Mouse (Mus musculus): Measurements from ENCODE around the gene Nosip. TPM values are rescaled to one million over a fixed set of nuclear protein-coding genes. Genes with fewer than 3 reads are reported as not detected.
"Not testable (repeated sequence)": the region's sequence is repeated elsewhere in the genome, so short reads cannot be mapped to it uniquely, and the experiment has no call there.

Gene Nosip
- polyA plus RNA-seq, 1 experiment, result 68.2 TPM

- TF ChIP-seq POLR2A (IDR thresholded peaks at IDR 0.05; ENCODE audit: borderline replicate concordance, low read depth, low read length) (no peak), CTCF (IDR thresholded peaks at IDR 0.05; ENCODE audit: low read depth, low read length) (no peak)
- no peak overlapping the region for H3K4me3 ChIP-seq (ENCODE audit: insufficient read depth, low read length)
- peaks cover 42% of the 10 kb centered on the region for H3K4me1 ChIP-seq (ENCODE audit: control insufficient read depth, insufficient read depth, low read length)
- peak overlapping the region; percentile 72 for H3K27ac ChIP-seq (ENCODE audit: insufficient read depth, low read depth, low read length)
Measured at GRCm38 (mm10) chr7:45095367-45095766, 33.1 kb downstream of the Nosip start.

- H3K4me3 ChIP-seq (ENCODE audit: insufficient read depth, low read length), result not testable (repeated sequence)
- Histone ChIP-seq H3K27ac (ENCODE audit: insufficient read depth, low read depth, low read length) (peak overlapping the region; percentile 72; the same call in 1 of the 2 replicates), H3K4me1 (ENCODE audit: control insufficient read depth, insufficient read depth, low read length) (peaks cover 42% of the 10 kb centered on the region)
Measured at GRCm38 (mm10) chr7:45095965-45096364, 33.7 kb downstream of the Nosip start.

- H3K27ac ChIP-seq (ENCODE audit: insufficient read depth, low read depth, low read length), result peak overlapping the region; percentile 92
- no peak overlapping the region for H3K4me3 ChIP-seq (ENCODE audit: insufficient read depth, low read length)
- no peak for TF ChIP-seq CTCF (IDR thresholded peaks at IDR 0.05; ENCODE audit: low read depth, low read length)
- TF ChIP-seq POLR2A (IDR thresholded peaks at IDR 0.05; ENCODE audit: borderline replicate concordance, low read depth, low read length), result no peak
- peaks cover 43% of the 10 kb centered on the region for H3K4me1 ChIP-seq (ENCODE audit: control insufficient read depth, insufficient read depth, low read length)
Measured at GRCm38 (mm10) chr7:45097479-45097878, 35.2 kb downstream of the Nosip start.

GRCm38 (mm10) chr7:45098541-45099240 lies 36.5 kb downstream of the Nosip start:
- TF ChIP-seq POLR2A (IDR thresholded peaks at IDR 0.05; ENCODE audit: borderline replicate concordance, low read depth, low read length) (no peak), CTCF (IDR thresholded peaks at IDR 0.05; ENCODE audit: low read depth, low read length) (peak; percentile 52)
- peaks cover 48% of the 10 kb centered on the region for H3K4me1 ChIP-seq (ENCODE audit: control insufficient read depth, insufficient read depth, low read length)
- H3K27ac ChIP-seq (ENCODE audit: insufficient read depth, low read depth, low read length), result no peak overlapping the region; the same call in 1 of the 2 replicates
- H3K4me3 ChIP-seq (ENCODE audit: insufficient read depth, low read length), result no peak overlapping the region

GRCm38 (mm10) chr7:45100046-45100445 lies 37.8 kb downstream of the Nosip start:
- H3K4me3 ChIP-seq (ENCODE audit: insufficient read depth, low read length), result no peak overlapping the region
- TF ChIP-seq CTCF (IDR thresholded peaks at IDR 0.05; ENCODE audit: low read depth, low read length), result no peak
- TF ChIP-seq POLR2A (IDR thresholded peaks at IDR 0.05; ENCODE audit: borderline replicate concordance, low read depth, low read length), result no peak
- H3K4me1 ChIP-seq (ENCODE audit: control insufficient read depth, insufficient read depth, low read length), result peaks cover 44% of the 10 kb centered on the region
- H3K27ac ChIP-seq (ENCODE audit: insufficient read depth, low read depth, low read length), result no peak overlapping the region

GRCm38 (mm10) chr7:45102441-45102840 lies 40.2 kb downstream of the Nosip start:
- TF ChIP-seq CTCF (IDR thresholded peaks at IDR 0.05; ENCODE audit: low read depth, low read length) (no peak), POLR2A (IDR thresholded peaks at IDR 0.05; ENCODE audit: borderline replicate concordance, low read depth, low read length) (no peak)
- Histone ChIP-seq H3K4me1 (ENCODE audit: control insufficient read depth, insufficient read depth, low read length) (peaks cover 23% of the 10 kb centered on the region), H3K4me3 (ENCODE audit: insufficient read depth, low read length) (no peak overlapping the region), H3K27ac (ENCODE audit: insufficient read depth, low read depth, low read length) (no peak overlapping the region)

- Histone ChIP-seq H3K4me1 (ENCODE audit: control insufficient read depth, insufficient read depth, low read length) (peaks cover 18% of the 10 kb centered on the region), H3K4me3 (ENCODE audit: insufficient read depth, low read length) (peak overlapping the region; percentile 53), H3K27ac (ENCODE audit: insufficient read depth, low read depth, low read length) (peak overlapping the region; percentile 63)
- TF ChIP-seq POLR2A (IDR thresholded peaks at IDR 0.05; ENCODE audit: borderline replicate concordance, low read depth, low read length) (no peak), CTCF (IDR thresholded peaks at IDR 0.05; ENCODE audit: low read depth, low read length) (no peak)
Measured at GRCm38 (mm10) chr7:45102940-45103585, 40.8 kb downstream of the Nosip start.

GRCm38 (mm10) chr7:45103652-45104180 lies 41.5 kb downstream of the Nosip start, which contains the start of gene Fcgrt:
TSS of gene Fcgrt (minus strand) at chr7:45103851.
- TF ChIP-seq CTCF (IDR thresholded peaks at IDR 0.05; ENCODE audit: low read depth, low read length), result no peak
- no peak for TF ChIP-seq POLR2A (IDR thresholded peaks at IDR 0.05; ENCODE audit: borderline replicate concordance, low read depth, low read length)
- Histone ChIP-seq H3K27ac (ENCODE audit: insufficient read depth, low read depth, low read length) (peak within 1 kb of the TSS; percentile 63), H3K4me3 (ENCODE audit: insufficient read depth, low read length) (peak within 1 kb of the TSS; percentile 53)

GRCm38 (mm10) chr7:45104941-45105340 lies 42.7 kb downstream of the Nosip start:
- Histone ChIP-seq H3K27ac (ENCODE audit: insufficient read depth, low read depth, low read length) (no peak overlapping the region), H3K4me3 (ENCODE audit: insufficient read depth, low read length) (no peak overlapping the region), H3K4me1 (ENCODE audit: control insufficient read depth, insufficient read depth, low read length) (peaks cover 12% of the 10 kb centered on the region)
- no peak for TF ChIP-seq CTCF (IDR thresholded peaks at IDR 0.05; ENCODE audit: low read depth, low read length)
- TF ChIP-seq POLR2A (IDR thresholded peaks at IDR 0.05; ENCODE audit: borderline replicate concordance, low read depth, low read length), result no peak

More at GRCm38 (mm10) chr7:45103652-45104180, 41.5 kb downstream of the Nosip start, which contains the start of gene Fcgrt:
- H3K4me1 ChIP-seq (ENCODE audit: control insufficient read depth, insufficient read depth, low read length), result peaks cover 12% of the 10 kb centered on the region

- TF ChIP-seq CTCF (IDR thresholded peaks at IDR 0.05; ENCODE audit: low read depth, low read length) (no peak), POLR2A (IDR thresholded peaks at IDR 0.05; ENCODE audit: borderline replicate concordance, low read depth, low read length) (no peak)
- Histone ChIP-seq H3K4me3 (ENCODE audit: insufficient read depth, low read length) (no peak overlapping the region), H3K27ac (ENCODE audit: insufficient read depth, low read depth, low read length) (no peak overlapping the region), H3K4me1 (ENCODE audit: control insufficient read depth, insufficient read depth, low read length) (peaks cover 12% of the 10 kb centered on the region)
Measured at GRCm38 (mm10) chr7:45105491-45105890, 43.3 kb downstream of the Nosip start.
